Mouse (Mus musculus) embryonic facial prominence, embryonic 13.5 days (tissue): ENCODE results near the gene Socs7. TPM values are rescaled to one million over a fixed set of nuclear protein-coding genes. Genes with fewer than 3 reads are reported as not detected.

ENCODE experiments used
- polyA plus RNA-seq: library from polyadenylated mRNA; unstranded; fragments of >200 nt; fragmentation: Nextera tagmentation; extraction: Ambion mirVana; gene quantifications from 2 replicates; pipeline ENCODE4 v1.2.1, GENCODE M21; 2015

The Socs7 gene
- polyA plus RNA-seq, 1 experiment from 2014 or later, result 5.3 TPM

Other genes with a start within 250 kb of the Socs7 start
- 0.08 and 0.10 TPM in 2 replicates for gene Tbx21, start 247.2 kb upstream of the Socs7 start, polyA plus RNA-seq
- gene Tbkbp1, start 211.1 kb upstream of the Socs7 start, polyA plus RNA-seq, result 7.8 and 8.5 TPM in 2 replicates
- gene Kpnb1, start 174.7 kb upstream of the Socs7 start, polyA plus RNA-seq, result 59.7 and 62.6 TPM in 2 replicates
- gene Npepps, start 81.9 kb upstream of the Socs7 start, polyA plus RNA-seq, result 83.9 and 95.4 TPM in 2 replicates
- 46.6 and 50.1 TPM in 2 replicates for gene Mrpl45, start 46.8 kb upstream of the Socs7 start, polyA plus RNA-seq
- 0.15 and 0.21 TPM in 2 replicates for gene Gpr179, start 10.5 kb upstream of the Socs7 start, polyA plus RNA-seq
- gene Arhgap23, start 53.0 kb downstream of the Socs7 start, polyA plus RNA-seq, result 7.7 and 8.4 TPM in 2 replicates
- gene 4933428G20Rik, start 137.8 kb downstream of the Socs7 start, polyA plus RNA-seq, result 1.4 and 1.8 TPM in 2 replicates
- gene Srcin1, start 213.6 kb downstream of the Socs7 start, polyA plus RNA-seq, result 0.76 and 1.2 TPM in 2 replicates